ENCODE assay signal across 8 mouse cellular contexts in the genomic region with DNA sequence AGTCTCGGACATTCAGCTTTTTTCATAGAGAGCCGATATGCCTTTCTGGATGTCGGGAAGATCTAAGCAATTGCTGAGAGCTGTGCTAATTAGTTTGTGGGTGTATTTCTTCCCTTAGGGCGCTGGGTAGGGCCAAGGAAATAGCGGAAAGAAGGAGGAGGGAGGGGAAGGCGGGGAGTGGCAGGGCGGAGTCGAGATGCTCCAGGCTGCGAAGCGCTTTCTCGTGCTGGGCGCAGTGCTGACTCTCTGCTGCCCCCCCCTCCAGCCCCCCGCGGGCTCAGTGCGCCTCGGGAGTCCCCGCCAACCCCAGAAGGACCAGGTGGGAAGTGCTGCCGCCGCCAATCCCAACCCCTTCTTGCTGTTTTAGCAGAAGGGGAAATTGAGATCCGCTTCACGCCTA. TPM values are rescaled to one million over a fixed set of nuclear protein-coding genes. Genes with fewer than 3 reads are reported as not detected.
DNase-seq lines count a peak whose midpoint lies in the region; ATAC-seq and TF ChIP-seq lines count a peak whose summit lies in the region.

No protein-coding gene starts in this region.

- peak; percentile 38 for DNase-seq in gastrocnemius, adult 2 months
- no peak for DNase-seq in gastrocnemius, adult 18-20 months (ENCODE audit: low spot score)
- DNase-seq in embryonic facial prominence, embryonic 10.5 days (ENCODE audit: low spot score), result peak; percentile 45
- peak; percentile 34 to 45 for DNase-seq in heart, postnatal 36 days
- DNase-seq in liver, adult 2 months (ENCODE audit: extremely low read depth, low read depth, low spot score), result no peak
- DNase-seq in frontal cortex, postnatal 25 days (ENCODE audit: low spot score in 2 of 2), result no peak
- no peak for DNase-seq in cerebellum, adult 11-12 months

- 1% methylated on average over 21 of the region's 21 CpGs for WGBS in embryonic facial prominence, embryonic 10.5 days
- WGBS in liver, adult 2 months, result 7% methylated on average over 21 of the region's 21 CpGs
- WGBS in neural tube, embryonic 13.5 days, result under 1% methylated on average over 19 of the region's 21 CpGs

- H3K36me3 ChIP-seq in embryonic facial prominence, embryonic 10.5 days (replicated peaks), result no peaks in the 10 kb centered on the region
- H3K36me3 ChIP-seq in liver, adult 2 months (ENCODE audit: control insufficient read depth, insufficient read depth, low read length), result no peaks in the 10 kb centered on the region
- H3K36me3 ChIP-seq in neural tube, embryonic 13.5 days, result no peaks in the 10 kb centered on the region

- no peak overlapping the region for H3K9ac ChIP-seq in liver, adult 2 months (ENCODE audit: low read depth, low read length)
- no peak overlapping the region for H3K9ac ChIP-seq in neural tube, embryonic 13.5 days

- H3K4me2 ChIP-seq in neural tube, embryonic 13.5 days, result peak overlapping the region; percentile 62

- H3K9me3 ChIP-seq in embryonic facial prominence, embryonic 10.5 days, result no peaks in the 10 kb centered on the region
- H3K9me3 ChIP-seq in neural tube, embryonic 13.5 days, result no peaks in the 10 kb centered on the region

- H3K27ac ChIP-seq in gastrocnemius, adult 2 months, result peak overlapping the region; percentile 28
- H3K27ac ChIP-seq in embryonic facial prominence, embryonic 10.5 days (replicated peaks), result no peak overlapping the region
- H3K27ac ChIP-seq in liver, adult 2 months (replicated peaks; ENCODE audit: insufficient read depth, low read depth, low read length), result no peak overlapping the region
- H3K27ac ChIP-seq in neural tube, embryonic 13.5 days (replicated peaks), result no peak overlapping the region

- H3K27me3 ChIP-seq in embryonic facial prominence, embryonic 10.5 days (replicated peaks; ENCODE audit: low read depth, poor library complexity, severe bottlenecking), result peaks cover 93% of the 10 kb centered on the region
- H3K27me3 ChIP-seq in liver, adult 2 months (ENCODE audit: control insufficient read depth, insufficient read depth, low read length), result peaks cover 21% of the 10 kb centered on the region; the same call in 1 of the 2 replicates
- H3K27me3 ChIP-seq in neural tube, embryonic 13.5 days, result peaks cover 81% of the 10 kb centered on the region

- no peaks in the 10 kb centered on the region for H3K79me2 ChIP-seq in liver, adult 2 months (ENCODE audit: control insufficient read depth, insufficient read depth, low read length)

- TF ChIP-seq POLR2A in liver, adult 2 months (IDR thresholded peaks at IDR 0.05; ENCODE audit: extremely low read depth, insufficient read depth, low read length), result no peak

- TF ChIP-seq CTCF in gastrocnemius, adult 2 months (IDR thresholded peaks at IDR 0.05), result no peak
- TF ChIP-seq CTCF in liver, adult 2 months (IDR thresholded peaks at IDR 0.05; ENCODE audit: low read depth, low read length), result no peak

- peak overlapping the region; percentile 81 for H3K4me3 ChIP-seq in gastrocnemius, adult 2 months
- peak overlapping the region; percentile 63 for H3K4me3 ChIP-seq in embryonic facial prominence, embryonic 10.5 days
- peak overlapping the region; percentile 12; the same call in 1 of the 2 replicates for H3K4me3 ChIP-seq in liver, adult 2 months (ENCODE audit: insufficient read depth, low read depth, low read length)
- peak overlapping the region; percentile 42 for H3K4me3 ChIP-seq in neural tube, embryonic 13.5 days

- intact Hi-C loops in gastrocnemius, adult 2 months (cut with DNase I), result no loop called here
- intact Hi-C loops in heart, postnatal 36 days (cut with DNase I), result no loop called here

- H3K4me1 ChIP-seq in embryonic facial prominence, embryonic 10.5 days, result peaks cover 35% of the 10 kb centered on the region
- H3K4me1 ChIP-seq in liver, adult 2 months (ENCODE audit: control insufficient read depth, insufficient read depth, low read length), result no peaks in the 10 kb centered on the region
- peaks cover 36% of the 10 kb centered on the region for H3K4me1 ChIP-seq in neural tube, embryonic 13.5 days (replicated peaks)

- ATAC-seq in neural tube, embryonic 13.5 days (ENCODE audit: low read depth), result no peak

RNA-seq across cellular contexts. Expression of gene Fahd2a, which starts 38.6 kb away (rescaled TPM):
- total RNA-seq in gastrocnemius, adult 2 months (2021), result 10 to 100 TPM; 18.8 to 26.9 TPM
- 10 to 100 TPM; 22.0 to 22.8 TPM for total RNA-seq in gastrocnemius, adult 18-20 months (2021)
- 22.9 and 23.1 TPM in 2 replicates for polyA plus RNA-seq in embryonic facial prominence, embryonic 10.5 days (2016; fragmentation: Nextera tagmentation; extraction: Ambion mirVana)
- 10 to 100 TPM; 34.1 to 44.3 TPM for total RNA-seq in heart, postnatal 36 days (2021)
- 17.5 and 18.5 TPM in 2 replicates for total RNA-seq in liver, adult 2 months (2014; rRNA removed)
- polyA plus RNA-seq in liver, adult 2 months (2012; rRNA removed), result 21.5 and 27.3 TPM in 2 replicates
- 24.7 and 32.5 TPM in 2 replicates for polyA plus RNA-seq in neural tube, embryonic 13.5 days (2015; fragmentation: Nextera tagmentation; extraction: Ambion mirVana)

RNA-seq across cellular contexts. Expression of gene Kcnip3, which starts 38.9 kb away (rescaled TPM):
- total RNA-seq in gastrocnemius, adult 2 months (2021), result under 1 TPM; 0.28 to 0.31 TPM
- under 1 TPM; 0.21 to 0.43 TPM for total RNA-seq in gastrocnemius, adult 18-20 months (2021)
- polyA plus RNA-seq in embryonic facial prominence, embryonic 10.5 days (2016; fragmentation: Nextera tagmentation; extraction: Ambion mirVana), result 1.8 TPM in 2 replicates
- total RNA-seq in heart, postnatal 36 days (2021), result 1 to 10 TPM in 1 of 2 experiments, under 1 TPM in 1; 0.94 to 1.9 TPM
- total RNA-seq in liver, adult 2 months (2014; rRNA removed), result 0.09 and 0.67 TPM in 2 replicates
- polyA plus RNA-seq in liver, adult 2 months (2012; rRNA removed), result 0.25 and 0.45 TPM in 2 replicates
- polyA plus RNA-seq in neural tube, embryonic 13.5 days (2015; fragmentation: Nextera tagmentation; extraction: Ambion mirVana), result 3.1 and 3.9 TPM in 2 replicates

RNA-seq across cellular contexts. Expression of gene Gpat2, which starts 58.0 kb away (rescaled TPM):
- not detected for total RNA-seq in gastrocnemius, adult 2 months (2021)
- total RNA-seq in gastrocnemius, adult 18-20 months (2021), result not detected
- 0.12 and 0.26 TPM in 2 replicates for polyA plus RNA-seq in embryonic facial prominence, embryonic 10.5 days (2016; fragmentation: Nextera tagmentation; extraction: Ambion mirVana)
- total RNA-seq in heart, postnatal 36 days (2021), result not detected
- 1.2 and 1.3 TPM in 2 replicates for total RNA-seq in liver, adult 2 months (2014; rRNA removed)
- polyA plus RNA-seq in liver, adult 2 months (2012; rRNA removed), result 2.1 and 2.2 TPM in 2 replicates
- polyA plus RNA-seq in neural tube, embryonic 13.5 days (2015; fragmentation: Nextera tagmentation; extraction: Ambion mirVana), result 0.29 and 0.31 TPM in 2 replicates

RNA-seq across cellular contexts. Expression of gene Prom2, which starts 58.3 kb away (rescaled TPM):
- not detected for total RNA-seq in gastrocnemius, adult 2 months (2021)
- total RNA-seq in gastrocnemius, adult 18-20 months (2021), result not detected
- polyA plus RNA-seq in embryonic facial prominence, embryonic 10.5 days (2016; fragmentation: Nextera tagmentation; extraction: Ambion mirVana), result 3.0 and 3.3 TPM in 2 replicates
- total RNA-seq in heart, postnatal 36 days (2021), result under 1 TPM in 1 of 2 experiments, not detected in 1; 0.81 TPM
- 0.07 TPM in 1 of 2 replicates, not detected in the other for total RNA-seq in liver, adult 2 months (2014; rRNA removed)
- polyA plus RNA-seq in liver, adult 2 months (2012; rRNA removed), result 5.9 TPM in 1 of 2 replicates, not detected in the other
- polyA plus RNA-seq in neural tube, embryonic 13.5 days (2015; fragmentation: Nextera tagmentation; extraction: Ambion mirVana), result not detected in 2 replicates

Comparison
In these comparisons a context has a peak if more than half of its experiments do, and no peak if none do; other contexts are left out.
1. DNase-seq: peak in gastrocnemius, adult 2 months (single experiment), embryonic facial prominence, embryonic 10.5 days (single experiment) and heart, postnatal 36 days (2 of 2); none in gastrocnemius, adult 18-20 months (single experiment), liver, adult 2 months (single experiment), frontal cortex, postnatal 25 days (0 of 2) and cerebellum, adult 11-12 months (single experiment).
2. H3K4me3 ChIP-seq: peak in every context shown above with its lines; median percentile 81 in gastrocnemius, adult 2 months; 63 in embryonic facial prominence, embryonic 10.5 days; 42 in neural tube, embryonic 13.5 days; 12 in liver, adult 2 months.